Mouse (Mus musculus) ES-Bruce4 (cell line): ENCODE measurements at regions not wholly inside any gene's neighbourhood (a gene's known extent, or its start where the extent isn't known, plus 50 kb on each side); places are given as distances from the start of the nearest gene placed in this dataset.
"Not testable (repeated sequence)": the region's sequence is repeated elsewhere in the genome, so short reads cannot be mapped to it uniquely, and the experiment has no call there.

ENCODE experiments used
- H3K27ac ChIP-seq: 2 replicates; pipeline ENCODE4 v1.5.1; 2012; ENCODE audit warnings: low read length, inconsistent platforms; ENCODE audit not compliant: insufficient read depth
- H3K27me3 ChIP-seq: 2 replicates; pipeline ENCODE4 v1.6.1; 2012; ENCODE audit warnings: mild to moderate bottlenecking, low read length, inconsistent platforms; ENCODE audit not compliant: control insufficient read depth, poor library complexity, insufficient read depth, severe bottlenecking
- H3K36me3 ChIP-seq: 2 replicates; pipeline ENCODE4 v1.6.1; 2012; ENCODE audit warnings: inconsistent platforms, mild to moderate bottlenecking, low read length, moderate library complexity; ENCODE audit not compliant: control insufficient read depth, poor library complexity, insufficient read depth, severe bottlenecking
- H3K4me1 ChIP-seq: one replicate; pipeline ENCODE4 v1.8.1; 2011; ENCODE audit warnings: low read length; ENCODE audit not compliant: control insufficient read depth, insufficient read depth
- H3K4me3 ChIP-seq: 2 replicates; pipeline ENCODE4 v1.5.1; 2011; ENCODE audit warnings: low read depth, mild to moderate bottlenecking, low read length
- H3K9ac ChIP-seq: 2 replicates; pipeline ENCODE4 v1.6.1; 2012; ENCODE audit warnings: low read depth, mild to moderate bottlenecking, inconsistent platforms; ENCODE audit not compliant: poor library complexity, severe bottlenecking
- H3K9me3 ChIP-seq: replicated peaks from 2 replicates; pipeline ENCODE4 v1.6.1; 2012; ENCODE audit warnings: mild to moderate bottlenecking, low read length, inconsistent platforms; ENCODE audit not compliant: control insufficient read depth, poor library complexity, insufficient read depth, severe bottlenecking
- CTCF ChIP-seq: IDR thresholded peaks from one replicate; pipeline ENCODE4 v1.8.1; 2011; ENCODE audit warnings: low read depth, low read length
- EP300 ChIP-seq: IDR thresholded peaks from 2 replicates; pipeline ENCODE4 v1.6.1; 2011; ENCODE audit warnings: low read depth, low read length; ENCODE audit not compliant: insufficient read depth
- POLR2A ChIP-seq: IDR thresholded peaks from one replicate; pipeline ENCODE4 v1.8.1; 2011; ENCODE audit warnings: low read length; ENCODE audit not compliant: insufficient read depth

DNA sequence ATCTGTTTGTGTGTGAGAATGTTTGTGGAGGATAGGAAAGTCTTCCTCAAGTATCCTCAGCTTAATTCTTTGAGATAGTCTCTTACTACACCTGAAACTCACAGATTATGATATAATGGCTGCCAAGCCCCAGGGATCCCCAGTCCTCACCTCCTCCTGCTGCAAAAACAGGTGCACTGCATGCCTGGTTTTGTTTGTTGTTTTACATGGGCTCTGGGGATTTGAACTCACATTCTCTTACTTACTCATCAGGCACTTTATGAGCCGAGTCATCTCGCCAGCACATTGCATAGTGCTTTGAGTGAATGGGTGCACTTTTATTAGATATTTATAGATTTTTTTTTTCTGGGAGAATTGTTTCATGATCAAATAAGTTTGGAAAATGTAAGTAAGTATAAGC, 56.3 kb downstream of the Mterf1b start:
- no peak overlapping the region for H3K9ac ChIP-seq
- no peaks in the 10 kb centered on the region for H3K9me3 ChIP-seq
- no peaks in the 10 kb centered on the region for H3K36me3 ChIP-seq
- H3K4me1 ChIP-seq, result no peaks in the 10 kb centered on the region
- no peaks in the 10 kb centered on the region for H3K27me3 ChIP-seq
- no peak for TF ChIP-seq EP300
- no peak for TF ChIP-seq POLR2A
- TF ChIP-seq CTCF, result no peak
- no peak overlapping the region for H3K27ac ChIP-seq
- H3K4me3 ChIP-seq, result no peak overlapping the region

GRCm38 (mm10) chr5:4254280-4254679, 62.1 kb downstream of the Mterf1b start:
- not testable (repeated sequence) for H3K9me3 ChIP-seq, H3K36me3 ChIP-seq, H3K27ac ChIP-seq, H3K4me3 ChIP-seq, H3K4me1 ChIP-seq, H3K27me3 ChIP-seq, H3K9ac ChIP-seq

DNA sequence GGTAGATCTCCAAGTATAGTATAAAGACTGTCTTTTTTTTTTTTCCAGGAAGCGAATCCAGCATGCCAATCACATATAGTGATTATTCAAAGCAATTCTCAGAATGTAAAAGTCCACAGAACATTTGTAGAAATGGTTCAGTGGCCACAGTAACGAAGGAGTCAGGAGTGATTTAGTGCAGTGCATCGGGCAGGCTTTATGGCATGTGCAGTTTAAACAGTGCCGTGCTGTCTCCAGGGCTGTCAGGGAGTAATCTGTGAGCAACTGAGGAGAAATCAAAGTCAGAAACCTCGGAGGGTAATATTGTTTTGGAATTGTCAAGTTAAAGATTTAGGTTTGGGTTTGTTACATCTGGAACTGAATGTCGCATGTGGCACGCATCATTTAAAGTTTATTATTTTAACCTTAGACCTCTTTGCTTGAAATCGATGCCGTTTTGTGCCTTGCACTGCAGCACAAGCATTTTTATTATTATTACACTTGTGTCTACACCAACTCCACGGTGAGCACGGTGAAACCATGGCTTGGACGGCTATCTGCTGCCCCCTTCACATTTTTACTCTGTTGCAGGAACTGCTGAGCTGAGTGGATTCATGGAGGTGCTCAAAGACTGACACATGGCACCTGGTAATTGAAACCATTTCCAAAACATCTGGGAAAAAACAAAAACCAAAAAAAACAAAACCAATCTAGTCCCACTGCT, 65.0 kb downstream of the Mterf1b start:
- Histone ChIP-seq H3K9ac (no peak overlapping the region), H3K27me3 (no peaks in the 10 kb centered on the region), H3K9me3 (no peaks in the 10 kb centered on the region), H3K36me3 (no peaks in the 10 kb centered on the region), H3K4me1 (no peaks in the 10 kb centered on the region), H3K27ac (no peak overlapping the region), H3K4me3 (no peak overlapping the region)
- TF ChIP-seq POLR2A (no peak), EP300 (no peak), CTCF (no peak)

DNA sequence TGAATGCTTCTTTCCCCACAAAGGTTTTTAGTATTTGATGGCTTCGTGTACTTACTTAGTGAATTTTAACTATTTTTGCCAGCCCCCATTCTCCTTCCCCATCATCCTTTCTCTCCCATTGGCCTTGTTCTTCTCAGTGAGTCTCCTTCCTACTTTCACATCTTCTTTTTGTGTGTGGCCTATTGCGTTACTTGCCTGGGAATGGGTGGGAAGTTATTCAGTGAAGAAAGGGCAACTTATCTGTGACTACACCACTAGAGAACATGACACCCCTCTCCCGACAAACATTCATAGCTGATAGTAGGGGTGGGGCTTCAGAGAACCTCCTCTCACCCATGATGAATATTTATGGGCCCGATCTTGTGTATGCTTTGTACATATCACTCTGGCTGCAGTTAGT, 67.1 kb downstream of the Mterf1b start:
- TF ChIP-seq CTCF (no peak), POLR2A (no peak), EP300 (no peak)
- Histone ChIP-seq H3K4me1 (no peaks in the 10 kb centered on the region), H3K27ac (no peak overlapping the region), H3K36me3 (no peaks in the 10 kb centered on the region), H3K9ac (no peak overlapping the region), H3K27me3 (no peaks in the 10 kb centered on the region), H3K4me3 (no peak overlapping the region), H3K9me3 (no peaks in the 10 kb centered on the region)

DNA sequence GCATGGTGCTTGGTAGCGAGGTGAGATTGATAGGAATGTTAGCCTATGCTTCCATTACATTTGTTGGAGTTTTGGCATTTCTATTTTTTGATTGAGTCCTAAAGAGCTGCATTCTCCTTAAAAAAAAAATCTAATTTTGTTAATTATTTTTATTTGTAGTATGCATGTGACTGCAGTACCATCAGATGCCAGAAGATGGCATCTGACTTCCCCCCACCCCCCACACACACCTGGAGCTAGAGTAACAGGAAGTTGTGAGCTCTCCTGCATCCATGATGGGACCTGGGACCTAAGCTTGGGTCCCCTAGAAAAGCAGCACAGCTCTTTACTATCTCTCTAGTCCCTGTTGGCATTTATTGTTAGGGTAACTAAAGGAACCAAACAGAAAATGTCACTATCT, 70.5 kb downstream of the Mterf1b start:
- no peaks in the 10 kb centered on the region for H3K4me1 ChIP-seq

GRCm38 (mm10) chr5:4263560-4264160, 71.5 kb downstream of the Mterf1b start:
- no peaks in the 10 kb centered on the region for H3K36me3 ChIP-seq

More for the DNA sequence above, 70.5 kb downstream of the Mterf1b start:
- Histone ChIP-seq H3K27ac (no peak overlapping the region), H3K36me3 (no peaks in the 10 kb centered on the region), H3K9ac (no peak overlapping the region), H3K27me3 (no peaks in the 10 kb centered on the region), H3K4me3 (no peak overlapping the region), H3K9me3 (no peaks in the 10 kb centered on the region)
- TF ChIP-seq POLR2A (no peak), EP300 (no peak), CTCF (peak; percentile 37)

More at GRCm38 (mm10) chr5:4263560-4264160, 71.5 kb downstream of the Mterf1b start:
- Histone ChIP-seq H3K4me1 (no peaks in the 10 kb centered on the region), H3K27me3 (no peaks in the 10 kb centered on the region), H3K9me3 (no peaks in the 10 kb centered on the region), H3K4me3 (no peak overlapping the region), H3K9ac (no peak overlapping the region), H3K27ac (no peak overlapping the region)
- no peak for TF ChIP-seq EP300
- TF ChIP-seq CTCF, result no peak
- TF ChIP-seq POLR2A, result no peak
